Mouse (Mus musculus) CH12.LX (cell line): ENCODE results near the gene 6430548M08Rik. TPM values are rescaled to one million over a fixed set of nuclear protein-coding genes. Genes with fewer than 3 reads are reported as not detected.

Experiments used
- DNase-seq: peaks from one replicate; pipeline ENCODE4 v3.0.0-alpha.2; 2013; ENCODE audit errors: extremely low read depth
- H3K27ac ChIP-seq: 2 replicates; pipeline ENCODE4 v1.5.1; 2012; ENCODE audit warnings: low read depth, mild to moderate bottlenecking, control low read depth, moderate library complexity; ENCODE audit not compliant: insufficient read depth
- H3K27me3 ChIP-seq: replicated peaks from 2 replicates; pipeline ENCODE3; 2012; ENCODE audit warnings: inconsistent platforms
- H3K36me3 ChIP-seq, 2 experiments: replicated peaks in 1 of 2; 2 replicates each; pipeline versions ENCODE3 to v1.6.1; 2012; ENCODE audit warnings: inconsistent platforms in 1 of 2, low read length in 1 of 2, mild to moderate bottlenecking in 1 of 2, mixed read lengths in 1 of 2, moderate library complexity in 1 of 2; ENCODE audit not compliant: control insufficient read depth in 1 of 2, insufficient read depth in 1 of 2
- H3K4me1 ChIP-seq, 2 experiments: 2 replicates each; pipeline ENCODE4 v1.6.1; 2012; ENCODE audit warnings: inconsistent platforms in 1 of 2, moderate library complexity in 1 of 2; ENCODE audit not compliant: insufficient read depth in 2 of 2, control insufficient read depth in 1 of 2
- H3K4me2 ChIP-seq: 2 replicates; pipeline ENCODE4 v1.6.1; 2012; ENCODE audit warnings: low read depth, mild to moderate bottlenecking, control low read depth; ENCODE audit not compliant: poor library complexity, insufficient read depth, severe bottlenecking
- H3K4me3 ChIP-seq, 3 experiments: fragments of 150-350 bp in 1 of 3; sonication (generic) in 1 of 3; replicated peaks in 1 of 3; 2 replicates each; pipeline versions ENCODE3 to v1.5.1; 2011 to 2012; ENCODE audit warnings: low read depth in 2 of 3, low read length in 2 of 3, mild to moderate bottlenecking in 2 of 3, moderate library complexity in 2 of 3, control low read depth in 1 of 3, improper control_type of control experiment in 1 of 3, inconsistent platforms in 1 of 3, mixed read lengths in 1 of 3; ENCODE audit not compliant: poor library complexity in 1 of 3
- H3K79me2 ChIP-seq: replicated peaks from 2 replicates; pipeline ENCODE4 v1.6.1; 2012; ENCODE audit warnings: mild to moderate bottlenecking, moderate library complexity; ENCODE audit not compliant: control insufficient read depth, poor library complexity, insufficient read depth, severe bottlenecking; ENCODE audit errors: extremely low read depth
- H3K9ac ChIP-seq: 2 replicates; pipeline ENCODE4 v1.6.1; 2012; ENCODE audit warnings: low read depth, mild to moderate bottlenecking, control low read depth, moderate library complexity; ENCODE audit not compliant: insufficient read depth
- H3K9me3 ChIP-seq: replicated peaks from 2 replicates; pipeline ENCODE3; 2012; ENCODE audit warnings: low read length, inconsistent platforms, mixed read lengths
- CHD1 ChIP-seq: IDR thresholded peaks from 2 replicates; pipeline ENCODE4 v1.6.1; 2012; ENCODE audit warnings: low read depth, low read length, improper control_type of control experiment, inconsistent platforms
- CHD2 ChIP-seq: IDR thresholded peaks from 2 replicates; pipeline ENCODE4 v1.6.1; 2011; ENCODE audit warnings: low read length, improper control_type of control experiment
- E2F4 ChIP-seq: IDR thresholded peaks from 2 replicates; pipeline ENCODE4 v1.6.1; 2011; ENCODE audit warnings: low read depth, low read length, improper control_type of control experiment; ENCODE audit not compliant: insufficient replicate concordance
- ELF1 ChIP-seq: IDR thresholded peaks from 2 replicates; pipeline ENCODE4 v1.6.1; 2014; ENCODE audit warnings: low read depth, mild to moderate bottlenecking, inconsistent platforms, low read length, improper control_type of control experiment
- EP300 ChIP-seq: IDR thresholded peaks from 2 replicates; pipeline ENCODE4 v1.6.1; 2011; ENCODE audit warnings: low read length, improper control_type of control experiment
- ETS1 ChIP-seq: conservative IDR thresholded peaks from 2 replicates; pipeline ENCODE4 v1.6.1; 2012; ENCODE audit warnings: low read depth, mild to moderate bottlenecking, inconsistent platforms, low read length, improper control_type of control experiment, moderate library complexity
- GABPA ChIP-seq: IDR thresholded peaks from 2 replicates; pipeline ENCODE4 v1.6.1; 2012; ENCODE audit warnings: low read depth, low read length, improper control_type of control experiment, inconsistent platforms; ENCODE audit not compliant: insufficient replicate concordance
- HCFC1 ChIP-seq: IDR thresholded peaks from 2 replicates; pipeline ENCODE4 v1.6.1; 2012; ENCODE audit warnings: low read depth, mild to moderate bottlenecking, inconsistent platforms, low read length, improper control_type of control experiment
- IRF4 ChIP-seq: IDR thresholded peaks from 2 replicates; pipeline ENCODE4 v1.6.1; 2014; ENCODE audit warnings: low read depth, mild to moderate bottlenecking, inconsistent platforms, low read length, improper control_type of control experiment
- JUND ChIP-seq: conservative IDR thresholded peaks from 2 replicates; pipeline ENCODE4 v1.6.1; 2011; ENCODE audit warnings: low read depth, low read length, improper control_type of control experiment
- KAT2A ChIP-seq: IDR thresholded peaks from 2 replicates; pipeline ENCODE4 v1.6.1; 2012; ENCODE audit warnings: low read length, improper control_type of control experiment, inconsistent platforms; ENCODE audit not compliant: insufficient replicate concordance
- MAFK ChIP-seq: IDR thresholded peaks from 2 replicates; pipeline ENCODE4 v1.6.1; 2011; ENCODE audit warnings: low read length, improper control_type of control experiment; ENCODE audit not compliant: insufficient replicate concordance
- MAZ ChIP-seq: IDR thresholded peaks from 2 replicates; pipeline ENCODE4 v1.6.1; 2012; ENCODE audit warnings: low read depth, mild to moderate bottlenecking, inconsistent platforms, low read length, improper control_type of control experiment, moderate library complexity
- MEF2A ChIP-seq: IDR thresholded peaks from 2 replicates; pipeline ENCODE4 v1.6.1; 2014; ENCODE audit warnings: low read depth, mild to moderate bottlenecking, inconsistent platforms, low read length, improper control_type of control experiment, borderline replicate concordance
- MXI1 ChIP-seq: IDR thresholded peaks from 2 replicates; pipeline ENCODE4 v1.6.1; 2011; ENCODE audit warnings: mild to moderate bottlenecking, low read depth, low read length, improper control_type of control experiment
- PAX5 ChIP-seq: IDR thresholded peaks from 2 replicates; pipeline ENCODE4 v1.6.1; 2012; ENCODE audit warnings: low read length, inconsistent platforms, mixed read lengths
- POLR2A ChIP-seq: IDR thresholded peaks from 2 replicates; pipeline ENCODE4 v1.6.1; 2011; ENCODE audit warnings: low read depth, mild to moderate bottlenecking, improper control_type of control experiment, low read length
- POLR2AphosphoS2 ChIP-seq: IDR thresholded peaks from 2 replicates; pipeline ENCODE4 v1.6.1; 2011; ENCODE audit warnings: low read depth, low read length, improper control_type of control experiment
- RAD21 ChIP-seq: IDR thresholded peaks from 2 replicates; pipeline ENCODE4 v1.6.1; 2011; ENCODE audit warnings: low read depth, mild to moderate bottlenecking, low read length, improper control_type of control experiment, moderate library complexity
- SIN3A ChIP-seq: IDR thresholded peaks from 2 replicates; pipeline ENCODE4 v1.6.1; 2012; ENCODE audit warnings: low read length, improper control_type of control experiment, inconsistent platforms
- SMC3 ChIP-seq: IDR thresholded peaks from 2 replicates; pipeline ENCODE4 v1.6.1; 2011; ENCODE audit warnings: low read depth, low read length, improper control_type of control experiment
- TBP ChIP-seq: conservative IDR thresholded peaks from 2 replicates; pipeline ENCODE4 v1.6.1; 2011; ENCODE audit warnings: low read depth, low read length, improper control_type of control experiment
- TCF12 ChIP-seq: IDR thresholded peaks from 2 replicates; pipeline ENCODE4 v1.6.1; 2014; ENCODE audit warnings: low read depth, mild to moderate bottlenecking, inconsistent platforms, low read length, improper control_type of control experiment
- USF1 ChIP-seq: IDR thresholded peaks from 2 replicates; pipeline ENCODE4 v1.6.1; 2014; ENCODE audit warnings: low read depth, mild to moderate bottlenecking, inconsistent platforms, low read length, improper control_type of control experiment
- USF2 ChIP-seq: conservative IDR thresholded peaks from 2 replicates; pipeline ENCODE4 v1.6.1; 2011; ENCODE audit warnings: low read depth, low read length, improper control_type of control experiment
- ZC3H11A ChIP-seq: IDR thresholded peaks from 2 replicates; pipeline ENCODE4 v1.6.1; 2012; ENCODE audit warnings: low read depth, mild to moderate bottlenecking, inconsistent platforms, low read length, improper control_type of control experiment
- ZMIZ1 ChIP-seq: IDR thresholded peaks from 2 replicates; pipeline ENCODE4 v1.6.1; 2012; ENCODE audit warnings: low read depth, mild to moderate bottlenecking, inconsistent platforms, low read length, improper control_type of control experiment
- ZNF384 ChIP-seq: IDR thresholded peaks from 2 replicates; pipeline ENCODE4 v1.6.1; 2012; ENCODE audit warnings: low read depth, low read length, improper control_type of control experiment, inconsistent platforms
- dilution Hi-C: fragments of 300-500 bp; cut with MboI; formaldehyde crosslinking; loops from 2 replicates; pipeline ENCODE4 v1.14.3; 2020; ENCODE audit warnings: low sequenced_read_pairs; ENCODE audit not compliant: extremely low pct_unique_long_range_greater_than_20kb, extremely low pct_ligation_motif_present
- in situ Hi-C: fragments of 300-500 bp; cut with MboI; formaldehyde crosslinking; loops from 3 replicates; pipeline ENCODE4 v1.14.3; 2019; ENCODE audit warnings: low sequenced_read_pairs, low pct_ligation_motif_present, low pct_unique_long_range_greater_than_20kb, mixed read lengths
- polyA plus RNA-seq: library from polyadenylated mRNA; unstranded; fragments of >175 nt; gene quantifications from 2 replicates; pipeline ENCODE4 v1.2.1, GENCODE M21; 2012; ENCODE audit warnings: low read depth; ENCODE audit not compliant: insufficient read length
- total RNA-seq, 2 experiments: library from RNA; depleted of rRNA; stranded (reverse); fragments of 300-350 nt in 1 of 2; fragments of >200 nt in 1 of 2; gene quantifications; 2 replicates each; pipeline ENCODE4 v1.2.3; 2012 to 2014

Gene 6430548M08Rik
- total and polyA plus RNA-seq, 3 experiments, result 0.13 TPM; not detected in 2

- H3K79me2 ChIP-seq, result no peaks in the 10 kb centered on the region
- dilution Hi-C loops, result no loop called here
- no peak for DNase-seq
These were observed 12.6 kb downstream of the 6430548M08Rik start for GRCm38 (mm10) chr8:120126357-120127161.

GRCm38 (mm10) chr8:120129547-120129946 lies 15.6 kb downstream of the 6430548M08Rik start:
- in situ Hi-C loops, result no loop called here

More at GRCm38 (mm10) chr8:120126357-120127161, 12.6 kb downstream of the 6430548M08Rik start:
- Histone ChIP-seq H3K27me3 (peaks cover 88% of the 10 kb centered on the region), H3K4me1 (no peaks in the 10 kb centered on the region), H3K4me3 (no peak overlapping the region), H3K9ac (no peak overlapping the region), H3K9me3 (peaks cover 8% of the 10 kb centered on the region), H3K27ac (no peak overlapping the region), H3K4me2 (no peak overlapping the region), H3K36me3 (no peaks in the 10 kb centered on the region)
- in situ Hi-C loops, result no loop called here
- no peak for TF ChIP-seq ELF1
- TF ChIP-seq ZC3H11A, result no peak
- TF ChIP-seq POLR2A, result no peak
- TF ChIP-seq MAFK, result no peak
- TF ChIP-seq MXI1, result no peak
- TF ChIP-seq SMC3, result no peak
- no peak for TF ChIP-seq ZMIZ1
- TF ChIP-seq POLR2AphosphoS2, result no peak
- no peak for TF ChIP-seq JUND
- TF ChIP-seq MAZ, result no peak
- TF ChIP-seq ETS1, result no peak
- no peak for TF ChIP-seq IRF4

More at GRCm38 (mm10) chr8:120129547-120129946, 15.6 kb downstream of the 6430548M08Rik start:
- no peaks in the 10 kb centered on the region for H3K4me1 ChIP-seq
- H3K9ac ChIP-seq, result no peak overlapping the region
- no peaks in the 10 kb centered on the region for H3K79me2 ChIP-seq
- no peak overlapping the region for H3K27ac ChIP-seq
- H3K27me3 ChIP-seq, result peaks cover 90% of the 10 kb centered on the region
- no peak for TF ChIP-seq ZNF384
- TF ChIP-seq ETS1, result no peak
- no peak for TF ChIP-seq CHD1
- TF ChIP-seq ELF1, result no peak
- TF ChIP-seq EP300, result no peak
- no peak for TF ChIP-seq TBP
- TF ChIP-seq E2F4, result no peak
- no peak for TF ChIP-seq KAT2A
- no peak for TF ChIP-seq SMC3
- TF ChIP-seq USF2, result no peak
- no peak for TF ChIP-seq IRF4
- TF ChIP-seq SIN3A, result no peak
- TF ChIP-seq GABPA, result no peak
- no peak for TF ChIP-seq CHD2
- TF ChIP-seq RAD21, result no peak
- TF ChIP-seq TCF12, result no peak
- TF ChIP-seq USF1, result no peak
- TF ChIP-seq HCFC1, result no peak
- TF ChIP-seq MEF2A, result no peak
- no peak for TF ChIP-seq PAX5
- no peak overlapping the region for H3K4me2 ChIP-seq
- peaks cover 8% of the 10 kb centered on the region for H3K9me3 ChIP-seq
- H3K4me3 ChIP-seq, result no peak overlapping the region
- DNase-seq, result no peak
- dilution Hi-C loops, result no loop called here
- H3K36me3 ChIP-seq, result no peaks in the 10 kb centered on the region
